Mouse (Mus musculus) hindbrain, postnatal 0 days (tissue): ENCODE results near the gene B3galt1. TPM values are rescaled to one million over a fixed set of nuclear protein-coding genes. Genes with fewer than 3 reads are reported as not detected.

ENCODE experiments used
- ATAC-seq: fragments of 200-750 bp; cut with Nextera tagmentation; 2 replicates; pipeline ENCODE4 v1.8.0; 2017; ENCODE audit warnings: mild to moderate bottlenecking, moderate TSS enrichment, moderate library complexity
- DNase-seq: peaks from one replicate; pipeline ENCODE4 v3.0.0-alpha.2; 2015; ENCODE audit warnings: low spot score
- H3K27ac ChIP-seq: fragments of 300-500 bp; sonication (generic); 2 replicates; pipeline ENCODE4 v1.5.1; 2014; ENCODE audit warnings: mild to moderate bottlenecking
- H3K27me3 ChIP-seq: fragments of 300-500 bp; sonication (generic); 2 replicates; pipeline ENCODE4 v1.6.1; 2014; ENCODE audit warnings: low read length, mixed read lengths; ENCODE audit not compliant: insufficient read depth
- H3K36me3 ChIP-seq: fragments of 300-500 bp; sonication (generic); 2 replicates; pipeline ENCODE4 v1.6.1; 2014; ENCODE audit warnings: low read length, mixed read lengths; ENCODE audit not compliant: insufficient read depth
- H3K4me1 ChIP-seq: fragments of 300-500 bp; sonication (generic); 2 replicates; pipeline ENCODE4 v1.6.1; 2014; ENCODE audit warnings: antibody characterized with exemption, low read length, mixed read lengths; ENCODE audit not compliant: insufficient read depth
- H3K4me2 ChIP-seq: fragments of 300-500 bp; sonication (generic); 2 replicates; pipeline ENCODE4 v1.6.1; 2014; ENCODE audit warnings: low read depth, mild to moderate bottlenecking, low read length, moderate library complexity, mixed read lengths
- H3K4me3 ChIP-seq: fragments of 300-500 bp; sonication (generic); 2 replicates; pipeline ENCODE4 v1.5.1; 2014; ENCODE audit warnings: low read length
- H3K9ac ChIP-seq: fragments of 300-500 bp; sonication (generic); replicated peaks from 2 replicates; pipeline ENCODE4 v1.6.1; 2014; ENCODE audit warnings: mild to moderate bottlenecking, low read length, moderate library complexity, mixed read lengths
- H3K9me3 ChIP-seq: fragments of 300-500 bp; sonication (generic); 2 replicates; pipeline ENCODE4 v1.6.1; 2016; ENCODE audit warnings: low read length, mixed read lengths
- CTCF ChIP-seq: IDR thresholded peaks from 2 replicates; pipeline ENCODE4 v1.5.1; 2016; ENCODE audit warnings: antibody characterized with exemption, control low read depth, low read depth
- WGBS: fragments of 180-500 bp; shearing (Covaris S2); extraction: QIAGEN DNeasy Blood & Tissue Kit; methylation state at CpG from one replicate; pipeline ENCODE4 v1.1.7; 2014; 5-methylcytosine and 5-hydroxymethylcytosine counted together
- polyA plus RNA-seq: library from polyadenylated mRNA; unstranded; fragments of >200 nt; fragmentation: Nextera tagmentation; extraction: Ambion mirVana; gene quantifications from 2 replicates; pipeline ENCODE4 v1.2.1, GENCODE M21; 2015
- total RNA-seq: library from RNA; depleted of rRNA; stranded (reverse); fragments of >200 nt; gene quantifications from 2 replicates; pipeline ENCODE4 v1.2.3, GENCODE M21; 2014

B3galt1 gene
- total and polyA plus RNA-seq, 2 experiments from 2014 or later, result 11.5 to 51.3 TPM

- Histone ChIP-seq H3K9ac (no peak overlapping the region), H3K27me3 (no peaks in the 10 kb centered on the region), H3K9me3 (no peaks in the 10 kb centered on the region), H3K4me3 (no peak overlapping the region), H3K36me3 (no peaks in the 10 kb centered on the region), H3K27ac (no peak overlapping the region), H3K4me1 (no peaks in the 10 kb centered on the region), H3K4me2 (no peak overlapping the region)
- ATAC-seq, result no peak
- 52% methylated on average over 4 of the region's 4 CpGs for WGBS
- TF ChIP-seq CTCF, result no peak
- DNase-seq, result no peak
Measured at GRCm38 (mm10) chr2:68104641-68105040, 539.0 kb downstream of the B3galt1 start.

GRCm38 (mm10) chr2:68118076-68118475, 552.4 kb downstream of the B3galt1 start:
- H3K4me3 ChIP-seq, result no peak overlapping the region
- no peak for ATAC-seq
- no peak for TF ChIP-seq CTCF
- H3K9me3 ChIP-seq, result no peaks in the 10 kb centered on the region
- DNase-seq, result no peak
- no peaks in the 10 kb centered on the region for H3K4me1 ChIP-seq
- no peak overlapping the region for H3K4me2 ChIP-seq
- H3K9ac ChIP-seq, result no peak overlapping the region
- no peak overlapping the region for H3K27ac ChIP-seq
- H3K36me3 ChIP-seq, result 0 out of 2 replicates have a peak, but pooled peaks cover 4% of the 10 kb centered on the region
- no peaks in the 10 kb centered on the region for H3K27me3 ChIP-seq
- 75% methylated on average over 8 of the region's 8 CpGs for WGBS

- no peak overlapping the region for H3K4me2 ChIP-seq
- no peaks in the 10 kb centered on the region for H3K9me3 ChIP-seq
- no peak overlapping the region for H3K9ac ChIP-seq
- 56% methylated on average over 6 of the region's 6 CpGs for WGBS
- no peaks in the 10 kb centered on the region for H3K27me3 ChIP-seq
- H3K36me3 ChIP-seq, result no peaks in the 10 kb centered on the region
- H3K27ac ChIP-seq, result no peak overlapping the region
- ATAC-seq (no peak), DNase-seq (no peak)
- H3K4me3 ChIP-seq, result no peak overlapping the region
- no peaks in the 10 kb centered on the region for H3K4me1 ChIP-seq
- TF ChIP-seq CTCF, result peak; percentile 35
Measured at GRCm38 (mm10) chr2:68124751-68125150, 559.1 kb downstream of the B3galt1 start.

- H3K9ac ChIP-seq, result no peak overlapping the region
- WGBS, result 91% methylated on average over 2 of the region's 2 CpGs
- H3K4me2 ChIP-seq, result no peak overlapping the region
- no peaks in the 10 kb centered on the region for H3K27me3 ChIP-seq
- TF ChIP-seq CTCF, result no peak
- DNase-seq (no peak), ATAC-seq (no peak)
- H3K4me3 ChIP-seq, result no peak overlapping the region
- H3K4me1 ChIP-seq, result no peaks in the 10 kb centered on the region
- H3K27ac ChIP-seq, result no peak overlapping the region
- H3K9me3 ChIP-seq, result no peaks in the 10 kb centered on the region; the same call in 1 of the 2 replicates
- H3K36me3 ChIP-seq, result no peaks in the 10 kb centered on the region
Measured at GRCm38 (mm10) chr2:68141094-68141493, 575.4 kb downstream of the B3galt1 start.

- TF ChIP-seq CTCF, result no peak
- no peaks in the 10 kb centered on the region for H3K36me3 ChIP-seq
- no peaks in the 10 kb centered on the region; the same call in 1 of the 2 replicates for H3K9me3 ChIP-seq
- no peak overlapping the region for H3K4me3 ChIP-seq
- no peaks in the 10 kb centered on the region for H3K4me1 ChIP-seq
- H3K4me2 ChIP-seq, result no peak overlapping the region
- no peaks in the 10 kb centered on the region for H3K27me3 ChIP-seq
- no peak overlapping the region for H3K27ac ChIP-seq
- ATAC-seq (no peak), DNase-seq (no peak)
- H3K9ac ChIP-seq, result no peak overlapping the region
- 72% methylated on average over 2 of the region's 2 CpGs for WGBS
Measured at GRCm38 (mm10) chr2:68143292-68143691, 577.6 kb downstream of the B3galt1 start.

- no peak for TF ChIP-seq CTCF
- no peak for DNase-seq
- Histone ChIP-seq H3K4me3 (no peak overlapping the region), H3K4me1 (no peaks in the 10 kb centered on the region), H3K27ac (no peak overlapping the region), H3K9ac (no peak overlapping the region), H3K4me2 (no peak overlapping the region), H3K36me3 (no peaks in the 10 kb centered on the region), H3K27me3 (no peaks in the 10 kb centered on the region), H3K9me3 (no peaks in the 10 kb centered on the region)
- WGBS, result 87% methylated on average over 5 of the region's 5 CpGs
- ATAC-seq, result no peak
Measured at GRCm38 (mm10) chr2:68159751-68160150, 594.1 kb downstream of the B3galt1 start.

GRCm38 (mm10) chr2:68160566-68160965, 594.9 kb downstream of the B3galt1 start:
- 80% methylated on average over 2 of the region's 2 CpGs for WGBS
- DNase-seq, result no peak
- no peak overlapping the region for H3K4me3 ChIP-seq
- no peak for ATAC-seq
- no peak overlapping the region for H3K9ac ChIP-seq
- H3K27ac ChIP-seq, result no peak overlapping the region
- H3K4me1 ChIP-seq, result no peaks in the 10 kb centered on the region
- H3K27me3 ChIP-seq, result no peaks in the 10 kb centered on the region
- H3K9me3 ChIP-seq, result no peaks in the 10 kb centered on the region
- TF ChIP-seq CTCF, result no peak
- no peak overlapping the region for H3K4me2 ChIP-seq
- no peaks in the 10 kb centered on the region for H3K36me3 ChIP-seq
